Mouse (Mus musculus) R1 (cell line): ENCODE measurements at regions not wholly inside any gene's neighbourhood (a gene's known extent, or its start where the extent isn't known, plus 50 kb on each side); places are given as distances from the start of the nearest gene placed in this dataset.

Source experiments
- DNase-seq: peaks from one replicate; pipeline ENCODE4 v3.0.0-alpha.2; 2018; ENCODE audit warnings: low read depth, low spot score

DNA sequence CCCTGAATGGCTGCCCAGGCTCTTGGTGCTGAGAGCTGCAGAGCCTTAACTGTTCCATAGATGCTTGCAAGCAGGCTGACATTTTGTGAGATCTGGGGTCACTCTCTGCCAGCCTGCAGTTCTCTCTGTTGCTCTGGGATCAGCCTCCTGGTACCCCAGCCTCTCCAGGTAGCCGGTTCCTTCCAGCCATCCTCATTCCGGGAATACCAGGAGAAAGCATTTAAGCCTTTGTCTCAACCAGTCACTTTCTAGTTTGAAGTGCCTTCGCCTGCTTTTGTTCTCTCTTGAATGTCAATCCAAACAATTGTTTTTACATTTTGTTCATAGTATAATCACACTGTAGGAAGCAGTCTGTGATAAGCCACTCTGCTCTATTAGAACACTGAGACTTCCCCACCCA is 281.0 kb upstream of the Rtl1 start:
- DNase-seq = peak; percentile 51

DNA sequence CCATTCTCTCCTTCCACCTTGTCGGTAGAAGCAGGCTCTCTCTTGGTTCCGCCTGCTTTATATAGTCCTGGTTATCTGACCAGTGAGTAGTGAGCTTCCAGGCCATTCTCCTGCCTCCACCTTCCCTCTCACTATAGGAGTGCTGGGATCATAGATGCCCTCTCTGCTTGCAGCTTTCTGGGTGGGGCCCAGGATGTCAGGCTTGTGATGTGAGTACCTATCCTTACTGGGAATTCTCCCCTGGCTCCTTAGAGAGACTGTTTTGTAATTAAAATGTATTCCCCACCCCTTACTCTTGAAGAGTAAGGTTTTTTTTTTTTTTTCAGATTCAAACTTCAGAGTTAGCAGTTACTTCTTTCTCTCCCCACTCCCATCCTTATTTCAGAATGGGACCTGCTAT is 291.1 kb upstream of the Rtl1 start:
- peak; percentile 46 for DNase-seq

DNA sequence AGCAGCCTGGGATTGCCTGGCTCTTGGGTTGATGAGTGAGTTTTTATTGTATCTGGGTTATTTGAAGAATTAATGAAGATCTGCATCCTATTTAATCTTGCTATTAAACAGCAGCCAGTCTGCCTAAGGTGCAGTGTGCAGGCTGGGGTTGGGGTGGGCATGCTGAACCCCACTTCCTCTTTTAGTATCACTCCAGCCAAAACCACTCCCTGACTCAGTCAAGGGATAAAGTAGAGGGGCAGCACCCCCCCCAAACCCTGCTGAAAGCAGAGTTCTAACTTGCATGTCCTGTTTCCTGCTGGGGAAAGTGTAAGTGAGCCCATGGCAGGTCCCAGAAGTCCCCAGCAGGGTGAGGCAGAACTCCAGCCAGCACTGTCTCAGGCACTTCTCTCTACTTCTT is 292.7 kb upstream of the Rtl1 start:
- no peak for DNase-seq

DNA sequence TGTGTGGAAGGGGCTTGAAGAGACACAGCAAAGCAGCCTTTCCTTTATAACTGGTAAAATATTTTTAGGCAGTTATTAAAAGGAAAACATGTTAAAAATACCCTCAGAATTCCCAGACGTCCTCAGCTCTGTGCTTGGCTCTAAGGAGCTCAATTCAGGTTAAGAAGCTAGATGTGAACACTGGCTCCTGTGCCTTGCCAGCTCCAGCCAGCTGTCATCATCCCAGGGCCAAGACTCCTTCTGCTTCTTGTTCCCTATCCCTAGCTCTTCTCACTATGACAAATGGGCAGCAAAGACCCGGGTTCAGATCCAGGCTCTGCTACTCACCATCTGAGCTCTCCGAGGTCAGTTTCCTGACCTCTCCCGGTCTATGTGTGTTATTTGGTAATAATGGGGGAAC is 293.5 kb upstream of the Rtl1 start:
- DNase-seq = no peak

DNA sequence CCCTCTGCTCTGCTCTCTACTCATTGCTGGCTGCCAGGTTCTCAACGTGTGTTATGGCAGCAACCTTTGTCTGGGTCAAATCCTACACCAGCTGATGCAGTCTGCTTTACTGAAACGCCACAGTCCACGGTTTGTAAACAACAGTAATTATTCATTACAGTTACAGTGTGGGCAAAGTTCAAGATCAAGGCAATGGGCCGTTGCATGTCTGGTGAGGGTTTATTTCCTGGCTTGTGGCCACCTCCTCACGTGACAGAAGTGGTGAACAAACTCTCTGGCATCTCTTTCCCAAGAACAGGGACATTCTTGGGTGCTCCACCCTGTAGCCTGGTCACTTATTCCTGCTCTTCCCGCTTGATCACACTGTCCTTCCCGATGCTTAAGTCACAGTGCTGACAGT is 295.3 kb upstream of the Rtl1 start:
- no peak for DNase-seq

DNA sequence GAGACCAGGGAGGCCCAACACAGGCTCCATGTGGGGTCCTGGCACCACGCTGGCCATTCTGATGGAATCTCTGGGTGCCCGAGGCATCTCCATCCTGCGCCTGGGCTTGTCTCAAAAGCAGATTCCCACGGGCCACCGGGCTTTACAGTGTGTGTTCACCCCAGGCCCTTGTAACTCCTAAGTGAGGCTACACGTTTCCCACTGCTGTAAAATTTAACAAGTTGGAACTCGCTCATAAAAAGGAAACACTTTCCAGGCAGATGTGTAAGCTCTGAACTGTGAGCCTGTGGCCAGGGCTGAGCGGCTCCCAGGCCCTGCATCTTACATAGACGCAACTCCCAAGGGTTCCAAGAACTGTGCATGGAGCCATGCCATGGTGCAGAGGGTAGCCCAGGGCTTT is 296.3 kb upstream of the Rtl1 start:
- DNase-seq = no peak

DNA sequence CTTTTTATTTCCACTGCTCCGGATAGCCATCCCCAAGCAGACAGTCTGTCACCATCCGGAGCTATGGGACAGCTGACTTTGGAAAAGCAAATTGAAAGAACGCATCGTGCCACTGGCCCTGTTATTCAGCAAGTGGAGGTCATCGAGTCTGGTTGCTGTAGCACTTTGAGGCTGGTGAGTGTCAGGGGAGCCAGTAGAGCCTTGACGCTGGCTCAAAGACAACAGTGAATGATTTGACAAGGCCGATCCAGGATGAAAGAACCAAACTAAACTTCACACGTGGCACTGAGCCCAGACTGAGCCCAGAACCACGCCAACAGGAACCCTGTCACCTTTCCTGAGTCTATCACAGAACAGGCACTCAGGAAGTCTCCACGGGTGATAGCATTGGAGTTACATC is 296.8 kb upstream of the Rtl1 start:
- no peak for DNase-seq

DNA sequence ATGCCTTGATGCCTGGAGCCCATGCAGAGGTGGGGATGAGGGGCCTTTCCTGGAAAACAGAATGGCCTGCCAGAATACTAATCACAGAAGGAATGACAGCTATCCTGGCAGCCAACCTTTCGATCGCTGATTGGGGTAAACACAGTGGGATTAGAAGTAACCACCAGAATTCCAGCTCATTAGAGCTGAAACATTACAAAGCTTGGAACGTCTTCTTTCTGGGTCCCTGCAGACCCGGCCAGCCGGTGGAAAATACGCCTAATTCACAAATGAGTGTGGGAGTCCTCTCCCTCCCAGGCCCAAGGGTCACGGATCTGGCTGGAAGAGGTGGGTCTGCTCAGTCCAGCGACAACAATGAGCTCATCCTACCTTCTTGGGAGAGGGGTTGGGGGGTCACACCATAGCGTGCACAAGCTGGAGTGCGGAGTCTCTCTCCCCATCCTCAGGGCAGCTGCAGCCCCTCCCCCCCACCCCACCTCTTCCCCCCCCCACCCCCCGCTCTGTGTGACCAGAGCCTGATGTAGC is 297.8 kb upstream of the Rtl1 start:
- no peak for DNase-seq

DNA sequence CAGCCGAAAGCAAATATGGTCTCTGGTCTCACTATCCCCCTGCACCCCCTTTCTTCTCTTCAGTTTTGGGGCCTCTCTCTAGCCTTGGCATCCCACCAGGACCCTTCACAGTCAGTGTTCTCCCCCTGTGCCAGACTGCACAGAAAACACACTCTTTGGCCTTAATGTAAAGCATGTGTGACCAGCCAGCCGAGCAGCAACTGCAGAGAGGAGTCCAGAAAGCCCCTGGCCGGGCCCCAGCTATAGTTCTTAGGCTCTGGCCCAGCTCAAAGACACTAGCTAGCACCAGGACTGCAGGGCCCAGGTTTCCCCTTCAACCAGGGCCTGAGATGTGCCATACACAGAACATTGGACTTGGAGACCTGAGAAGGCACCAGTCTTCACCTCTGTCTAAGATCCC is 299.3 kb upstream of the Rtl1 start:
- DNase-seq = no peak

DNA sequence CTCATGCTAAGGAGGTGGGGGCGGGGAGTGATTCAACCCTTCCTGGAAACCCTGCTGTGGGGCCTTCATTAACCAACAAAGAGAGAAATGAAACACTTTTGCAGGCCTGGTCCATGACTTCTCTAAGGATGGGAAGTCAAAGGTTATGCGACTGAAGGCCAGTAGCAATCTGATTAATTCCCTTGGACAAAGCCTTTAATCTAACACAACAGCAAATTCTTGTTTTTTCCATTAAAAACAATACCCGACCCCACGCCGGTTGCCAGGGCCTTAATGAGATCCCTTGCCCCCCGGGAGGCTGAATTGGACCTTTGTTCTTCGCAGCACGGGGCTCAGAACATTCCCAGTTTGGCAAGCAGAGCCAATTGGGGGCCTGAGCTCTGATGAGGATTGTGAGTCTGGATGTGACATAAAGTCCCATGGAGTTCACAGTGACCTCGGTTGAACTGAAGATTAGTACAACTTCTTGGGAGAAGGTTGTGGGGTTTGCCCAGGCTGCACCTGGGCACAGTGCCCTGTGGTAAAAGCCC is 310.9 kb upstream of the Rtl1 start:
- peak; percentile 15 for DNase-seq

DNA sequence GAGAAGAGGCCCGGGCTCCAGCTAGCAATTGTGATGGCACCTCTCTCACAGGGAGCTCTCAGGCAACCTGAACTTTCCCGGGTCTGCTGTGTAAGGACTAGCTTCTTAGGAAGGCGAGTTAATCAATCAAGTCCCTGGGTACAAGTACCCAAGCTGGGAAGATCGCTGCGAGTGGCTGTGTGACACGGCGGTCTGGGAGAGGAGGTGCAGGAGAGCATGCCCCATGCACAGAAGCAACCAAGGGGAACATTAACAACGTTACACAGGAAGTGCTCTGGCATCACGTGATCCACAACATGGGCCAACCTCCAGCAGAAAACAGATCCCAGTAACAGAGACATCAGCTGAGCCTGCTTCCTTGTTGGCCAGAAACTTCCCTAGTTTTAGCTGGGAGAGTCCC is 311.4 kb upstream of the Rtl1 start:
- DNase-seq = peak; percentile 46

DNA sequence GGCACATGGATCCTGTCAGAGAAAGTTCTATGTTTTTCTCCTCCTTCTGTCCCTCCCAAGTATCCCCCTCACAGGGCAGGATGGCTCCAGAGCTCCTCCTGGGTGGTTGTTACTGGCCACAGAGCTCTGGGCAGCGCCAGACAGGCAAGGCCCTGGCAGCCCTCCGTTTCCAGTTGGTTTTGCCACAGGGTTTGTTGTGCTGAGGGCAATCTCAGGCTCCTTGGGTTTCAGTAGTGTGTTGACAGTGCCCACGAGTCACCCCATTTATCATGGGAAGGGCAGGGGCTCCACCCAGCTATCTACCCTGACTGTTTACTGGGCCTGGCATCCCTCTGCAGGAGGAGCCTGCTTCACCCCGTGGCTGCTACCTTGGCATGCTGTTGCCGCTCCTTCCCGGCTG is 317.6 kb upstream of the Rtl1 start:
- no peak for DNase-seq

DNA sequence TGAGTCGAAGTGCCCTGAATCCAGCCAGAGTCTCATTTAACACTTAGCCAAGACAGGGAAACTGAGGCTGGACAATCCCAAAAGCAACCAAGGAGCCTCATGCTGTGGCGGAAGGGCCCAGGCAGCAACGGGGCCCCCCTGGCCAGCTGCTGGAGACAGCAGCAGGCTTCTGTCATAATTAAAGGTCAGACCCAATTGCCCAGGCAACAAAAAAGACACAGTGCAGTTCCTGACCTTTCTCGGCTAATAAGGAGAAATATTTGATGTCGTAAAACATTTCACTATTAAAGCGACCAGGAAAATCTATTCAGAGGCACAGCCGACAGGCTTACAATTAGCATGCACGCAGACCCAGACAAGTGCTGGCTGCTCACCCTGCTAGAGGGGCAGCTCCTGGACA is 318.8 kb upstream of the Rtl1 start:
- no peak for DNase-seq

DNA sequence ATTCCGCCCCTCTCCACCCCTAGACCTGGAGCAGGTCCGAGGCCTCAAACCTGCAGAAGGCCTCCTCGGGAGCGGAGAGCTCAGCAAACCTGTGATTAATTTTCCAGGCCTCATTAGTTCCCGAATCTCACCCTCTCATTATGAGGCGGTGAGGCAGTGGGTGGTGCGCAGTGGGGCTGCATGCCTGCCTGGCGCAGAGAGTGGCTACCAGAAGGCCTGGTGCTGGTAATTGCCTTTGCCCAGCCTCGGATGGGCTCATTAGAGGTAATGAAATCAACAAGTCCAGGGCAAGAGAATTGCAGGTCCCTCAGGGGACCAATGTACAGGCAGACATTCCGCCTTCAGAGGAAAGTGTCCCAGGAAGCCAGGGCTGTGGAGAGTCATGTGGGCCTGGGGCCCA is 322.0 kb upstream of the Rtl1 start:
- no peak for DNase-seq

DNA sequence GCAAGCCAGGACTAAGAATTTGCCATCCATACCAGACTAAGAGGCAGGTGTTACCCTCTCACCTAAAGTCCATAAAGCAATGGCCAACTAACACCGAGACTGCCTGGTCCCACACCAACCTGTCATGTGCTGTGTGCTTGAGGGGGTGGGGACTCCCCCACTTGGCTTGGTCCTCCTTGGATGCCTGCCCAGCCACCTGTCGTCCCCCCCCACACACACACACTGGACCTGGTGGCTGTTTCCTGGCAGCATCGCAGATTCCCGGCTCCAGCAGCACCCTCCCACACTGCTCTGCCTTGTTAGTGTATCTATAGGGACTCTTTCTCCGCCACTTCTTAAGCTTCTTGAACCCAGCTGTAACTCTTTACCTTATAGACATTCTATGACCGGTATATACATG is 325.7 kb upstream of the Rtl1 start:
- DNase-seq = no peak

DNA sequence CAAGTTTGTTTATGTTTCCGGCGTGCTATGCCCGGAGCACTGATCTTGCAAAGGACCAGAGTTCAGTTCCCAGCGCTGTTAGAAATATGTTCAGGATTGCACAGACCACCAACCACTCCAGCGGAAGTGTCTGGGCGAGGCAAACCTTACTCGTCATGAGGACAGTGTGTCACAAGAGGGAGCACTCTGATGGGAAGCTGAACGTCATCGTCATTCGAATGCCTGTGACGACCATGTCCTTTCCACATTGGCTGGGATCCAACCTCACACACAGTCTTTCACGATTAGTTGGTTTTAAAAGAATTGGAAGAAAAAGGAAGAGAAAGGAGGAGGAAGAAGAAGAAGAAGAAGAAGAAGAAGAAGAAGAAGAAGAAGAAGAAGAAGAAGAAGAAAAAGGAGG is 326.5 kb upstream of the Rtl1 start:
- DNase-seq = peak; percentile 64

DNA sequence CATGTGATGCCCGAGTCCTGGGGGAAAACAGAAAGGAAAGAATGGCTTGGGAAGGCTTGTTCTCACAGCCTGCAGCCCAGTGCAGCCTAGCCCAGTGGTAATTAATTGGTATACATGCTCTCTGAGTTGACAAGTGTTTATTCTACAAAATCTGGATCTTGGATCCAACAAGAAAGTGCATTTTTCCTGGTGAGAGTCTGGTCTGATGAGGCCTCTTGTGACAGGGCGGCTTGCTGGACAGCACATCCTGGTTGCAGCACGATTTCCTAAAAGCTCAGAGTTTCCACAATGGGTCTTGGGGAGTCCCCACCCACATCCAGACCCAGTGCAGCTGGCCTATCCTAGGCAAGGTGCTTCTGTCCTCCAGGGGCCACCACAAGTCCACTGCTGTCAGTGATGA is 332.7 kb upstream of the Dio3 start:
- no peak for DNase-seq

DNA sequence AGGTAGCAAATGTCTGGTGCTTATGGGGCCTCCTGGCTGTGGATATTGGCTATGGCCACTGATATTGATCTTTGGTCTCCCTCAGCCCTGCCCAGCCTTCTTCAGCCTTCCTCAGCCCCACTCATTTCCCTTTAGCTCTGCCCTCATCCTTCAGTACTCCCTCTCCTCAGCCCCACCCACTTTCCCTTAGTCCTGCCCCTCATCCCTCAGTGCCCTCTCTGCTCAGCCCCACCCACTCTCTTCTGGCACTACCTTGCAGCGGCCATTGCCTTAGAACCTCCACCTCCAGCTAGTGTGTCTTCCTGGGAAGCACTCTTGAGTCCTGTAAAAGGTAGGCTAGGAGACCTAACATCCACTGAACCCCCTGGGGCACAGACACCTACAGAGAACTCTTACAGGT is 331.9 kb upstream of the Dio3 start:
- DNase-seq = peak; percentile 88

DNA sequence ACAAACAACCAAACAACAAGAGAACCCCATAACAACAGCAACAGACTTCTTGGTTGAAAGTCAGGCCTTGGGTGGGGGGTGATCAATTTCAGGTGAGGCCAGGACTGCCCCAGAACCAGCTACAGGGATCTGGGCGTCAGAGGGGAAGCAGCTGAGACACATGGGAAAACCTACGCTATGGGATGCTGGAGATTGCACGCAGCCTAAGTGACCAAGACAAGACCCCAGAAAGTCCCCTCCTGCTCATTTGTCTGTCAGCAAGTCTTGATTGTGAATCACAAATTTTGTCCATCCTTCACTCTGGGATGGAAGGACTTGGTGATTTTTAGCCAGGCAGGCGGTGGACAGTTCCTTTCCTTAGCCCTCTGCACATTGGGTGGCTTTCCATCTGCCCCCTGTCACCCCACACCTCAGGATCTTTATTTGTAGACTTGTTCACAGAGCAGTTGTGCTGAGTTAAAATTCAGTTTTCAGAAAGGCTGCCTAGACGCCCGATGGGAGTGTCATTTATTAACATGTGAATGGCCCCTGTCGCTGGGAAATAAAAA is 330.9 kb upstream of the Dio3 start:
- DNase-seq = no peak

DNA sequence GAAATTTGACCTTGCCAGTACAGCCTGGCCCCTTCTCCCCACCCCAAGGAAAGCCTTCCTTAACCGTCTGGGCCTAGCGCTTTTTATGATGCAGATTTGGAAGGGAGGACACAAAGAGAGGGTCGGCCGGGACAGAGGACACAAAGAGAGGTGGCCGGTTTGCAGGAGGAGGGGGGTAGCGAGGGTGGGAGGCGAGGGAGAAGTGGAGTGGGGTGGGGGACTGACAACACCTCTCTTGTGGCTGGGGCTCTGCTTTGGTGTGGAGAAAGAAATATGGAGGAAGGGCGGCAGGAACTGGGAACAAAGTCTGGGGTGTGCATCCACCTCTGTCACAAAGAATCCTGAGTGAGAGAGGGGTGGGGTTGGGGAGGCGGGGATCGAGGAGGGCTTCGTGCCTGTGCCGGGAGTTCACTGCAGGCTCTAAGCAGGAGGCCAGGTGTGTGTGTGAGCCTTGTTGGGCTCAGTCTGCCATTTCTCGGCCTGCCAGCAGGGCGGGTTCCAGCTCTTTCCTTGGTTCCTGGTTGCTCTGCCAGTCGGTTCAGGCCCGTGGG is 330.4 kb upstream of the Dio3 start:
- DNase-seq = peak; percentile 100

DNA sequence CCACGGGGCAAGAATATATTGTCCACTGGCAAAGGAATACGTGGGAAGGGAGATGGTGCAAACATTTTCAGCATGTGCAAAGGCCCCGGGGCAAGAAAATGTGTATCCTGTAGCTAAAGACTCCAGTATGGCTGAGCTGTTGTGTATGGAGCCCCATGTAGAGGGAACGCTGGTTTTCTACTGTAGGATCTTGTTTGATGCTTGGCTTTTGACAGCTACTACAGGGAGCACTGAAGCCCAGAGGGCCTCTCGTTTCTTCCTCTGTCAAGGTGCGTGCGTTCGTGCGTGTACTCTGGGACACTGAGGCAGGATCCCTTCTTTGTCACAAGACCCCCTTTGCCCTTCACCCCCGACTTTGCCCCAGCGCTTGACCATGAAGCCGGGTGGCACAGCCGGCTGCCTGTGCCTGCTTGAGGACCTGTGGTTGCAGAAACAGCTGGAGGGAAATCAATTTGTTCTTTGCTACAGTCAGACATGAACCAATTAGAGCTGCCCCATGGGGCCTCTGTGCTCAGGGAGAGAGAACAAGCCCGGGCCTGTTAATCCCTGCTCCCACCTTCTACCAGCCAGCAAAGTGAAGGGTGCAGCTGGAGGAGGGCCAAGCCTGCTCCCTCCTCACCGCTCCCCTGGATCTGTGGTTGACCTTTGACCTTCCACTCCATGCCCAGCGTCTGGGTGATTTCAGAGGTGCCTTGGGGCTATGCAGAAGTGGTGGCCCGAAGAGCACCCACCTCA is 329.5 kb upstream of the Dio3 start:
- peak; percentile 68 for DNase-seq

DNA sequence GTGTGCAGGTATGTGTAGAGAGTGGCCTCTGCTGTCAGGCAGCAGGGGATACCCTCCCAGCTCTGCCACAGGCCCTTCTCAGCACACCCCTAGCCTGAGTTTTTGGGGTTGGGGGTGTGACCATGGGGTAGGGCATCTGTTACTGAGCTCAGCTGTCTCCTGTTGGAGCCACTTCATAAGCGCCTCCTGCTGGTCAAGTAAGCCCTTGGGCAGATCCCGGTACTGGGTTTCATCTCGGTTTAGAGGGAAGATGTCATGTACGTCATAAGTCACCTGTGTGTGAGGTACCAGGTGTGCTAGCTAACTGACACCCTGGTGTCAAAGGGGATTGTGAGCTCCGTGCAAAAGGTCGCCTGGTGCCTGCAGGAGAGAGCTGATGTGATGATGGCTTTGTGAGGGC is 328.2 kb upstream of the Dio3 start:
- peak; percentile 84 for DNase-seq

DNA sequence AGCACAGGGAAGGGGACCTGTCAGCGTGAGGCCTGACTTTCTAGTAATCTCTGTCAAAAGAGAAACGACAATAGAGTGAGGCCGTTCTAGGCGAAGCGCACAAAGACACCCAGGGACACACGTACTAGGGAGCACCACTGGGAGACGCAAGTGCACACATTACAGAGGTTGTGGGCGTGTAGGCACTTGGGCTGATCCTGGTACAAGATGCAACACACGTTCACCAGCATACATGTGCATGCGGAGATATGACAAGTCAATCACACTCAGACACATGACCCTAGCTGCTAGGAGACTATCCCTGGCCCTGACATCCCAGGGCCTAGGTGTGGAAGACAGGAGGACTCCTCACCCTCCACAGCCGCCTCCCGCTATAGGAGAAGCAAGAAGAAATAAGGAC is 327.4 kb upstream of the Dio3 start:
- DNase-seq = peak; percentile 31
